Comparison of ENCODE assay signal across 16 mouse cellular contexts in the genomic region with DNA sequence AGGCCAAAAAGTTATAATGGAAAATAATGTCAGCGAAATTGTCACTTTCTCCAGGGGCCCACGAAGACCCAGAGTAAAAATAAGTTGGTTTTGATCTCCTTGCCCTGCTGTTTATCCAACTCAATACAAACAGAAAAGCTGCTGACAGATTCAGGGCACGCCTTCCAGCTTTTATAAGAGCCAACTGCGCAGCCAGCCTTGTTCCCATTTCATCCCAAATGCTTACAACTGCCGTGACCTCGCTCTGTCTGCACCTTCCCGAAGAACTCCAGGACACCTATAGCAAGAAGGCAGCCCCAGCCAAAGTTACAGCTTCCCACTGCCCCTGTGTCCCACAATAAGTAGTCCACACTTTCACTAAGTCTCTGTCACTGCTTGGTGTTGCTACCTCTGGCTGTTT.
"Had no signal": no experiment of that assay in that cellular context is flagged by ENCODE, and none has a peak within 500 bp of the region (broad histone marks: within the 10 kb centered on the region; RNA-seq: fewer than 3 reads in every experiment).

No protein-coding gene starts in this region.

- DNase-seq: kidney, adult 2 months; kidney, postnatal 14 days; retina, postnatal 1 day; right cerebral cortex, postnatal 4 days; spleen, adult 18-20 months; thymus, adult 2 months; thymus, postnatal 25 days had no signal

- H3K9ac ChIP-seq: kidney, embryonic 15.5 days; limb, embryonic 13.5 days; liver, embryonic 14.5 days; lung, embryonic 15.5 days; midbrain, embryonic 12.5 days; neural tube, embryonic 13.5 days had no signal

- H3K27ac ChIP-seq: kidney, embryonic 15.5 days; left cerebral cortex, adult 2 months; limb, embryonic 13.5 days; liver, embryonic 14.5 days; lung, embryonic 15.5 days; midbrain, embryonic 12.5 days; neural tube, embryonic 13.5 days had no signal

- H3K36me3 ChIP-seq: kidney, embryonic 15.5 days; limb, embryonic 13.5 days; lung, embryonic 15.5 days; midbrain, embryonic 12.5 days; neural tube, embryonic 13.5 days had no signal

- ATAC-seq: intestine, embryonic 16.5 days; midbrain, embryonic 16.5 days had no signal

- H3K4me1 ChIP-seq: kidney, embryonic 15.5 days; midbrain, embryonic 12.5 days; neural tube, embryonic 13.5 days had no signal

- H3K4me3 ChIP-seq: kidney, embryonic 15.5 days; left cerebral cortex, adult 2 months; limb, embryonic 13.5 days; lung, embryonic 15.5 days; midbrain, embryonic 12.5 days; neural tube, embryonic 13.5 days had no signal

- H3K9me3 ChIP-seq: kidney, embryonic 15.5 days; limb, embryonic 13.5 days; lung, embryonic 15.5 days; midbrain, embryonic 12.5 days; neural tube, embryonic 13.5 days had no signal

- H3K4me2 ChIP-seq: kidney, embryonic 15.5 days; limb, embryonic 13.5 days; lung, embryonic 15.5 days; midbrain, embryonic 12.5 days; neural tube, embryonic 13.5 days had no signal

- H3K27me3 ChIP-seq: kidney, embryonic 15.5 days; limb, embryonic 13.5 days; lung, embryonic 15.5 days; midbrain, embryonic 12.5 days; neural tube, embryonic 13.5 days had no signal
